Mouse (Mus musculus) testis, adult 2 months (tissue): Measurements from ENCODE around the gene Ppp2ca.
A peak's percentile ranks its signal among the peaks of the same experiment; 100 is the strongest.

Experiments
- CTCF ChIP-seq: fragments of 200-500 bp; IDR thresholded peaks from 2 replicates; pipeline ENCODE4 v1.5.1; 2012; ENCODE audit warnings: low read depth, mild to moderate bottlenecking, inconsistent platforms, low read length, moderate library complexity; ENCODE audit not compliant: control insufficient read depth, insufficient read depth, insufficient replicate concordance
- POLR2A ChIP-seq: fragments of 200-500 bp; IDR thresholded peaks from 2 replicates; pipeline ENCODE4 v1.6.1; 2012; ENCODE audit warnings: low read depth, mild to moderate bottlenecking, inconsistent platforms, low read length, moderate library complexity; ENCODE audit not compliant: control insufficient read depth

GRCm38 (mm10) chr11:52076742-52077352, 21.6 kb upstream of the Ppp2ca start:
- TF ChIP-seq CTCF (0 out of 2 replicates have a peak, but pooled peaks have one; percentile 1), POLR2A (no peak)
